Mouse (Mus musculus): Measurements from ENCODE around the gene Prss30. TPM values are rescaled to one million over a fixed set of nuclear protein-coding genes. Genes with fewer than 3 reads are reported as not detected.

Prss30 gene
- total and polyA plus RNA-seq, 2 experiments from 2014 or later, result 0.19 to 0.53 TPM

GRCm38 (mm10) chr17:23998383-23998782, 18.0 kb upstream of the Prss30 start:
- Histone ChIP-seq H3K9ac (no peak overlapping the region), H3K9me3 (ENCODE audit: low read length) (no peaks in the 10 kb centered on the region), H3K4me2 (ENCODE audit: low read depth) (no peak overlapping the region), H3K27ac (ENCODE audit: low read depth, low read length) (no peak overlapping the region), H3K27me3 (ENCODE audit: insufficient read depth, low read length) (no peaks in the 10 kb centered on the region), H3K4me1 (ENCODE audit: insufficient read depth) (no peaks in the 10 kb centered on the region), H3K4me3 (ENCODE audit: low read depth, low read length) (no peak overlapping the region), H3K36me3 (ENCODE audit: insufficient read depth) (no peaks in the 10 kb centered on the region)
- no peak for TF ChIP-seq CTCF (IDR thresholded peaks at IDR 0.05; ENCODE audit: low read depth)
- WGBS, result 80% methylated on average over 6 of the region's 6 CpGs
- no peak for ATAC-seq
- DNase-seq, result no peak

GRCm38 (mm10) chr17:23997901-23998300, 17.5 kb upstream of the Prss30 start, which contains the start of gene Prss22:
Gene Prss22, minus strand, starts transcription at chr17:23998100.
- TF ChIP-seq CTCF (IDR thresholded peaks at IDR 0.05; ENCODE audit: low read depth), result no peak
- Histone ChIP-seq H3K27ac (ENCODE audit: low read depth, low read length) (no peak within 1 kb of the TSS), H3K27me3 (ENCODE audit: insufficient read depth, low read length) (no peaks in the 10 kb centered on the region), H3K36me3 (ENCODE audit: insufficient read depth) (no peaks in the 10 kb centered on the region), H3K4me1 (ENCODE audit: insufficient read depth) (no peaks in the 10 kb centered on the region), H3K4me2 (ENCODE audit: low read depth) (no peak within 1 kb of the TSS), H3K9me3 (ENCODE audit: low read length) (no peaks in the 10 kb centered on the region), H3K9ac (no peak within 1 kb of the TSS), H3K4me3 (ENCODE audit: low read depth, low read length) (no peak within 1 kb of the TSS)
- ATAC-seq (no peak), DNase-seq (no peak)
- 80% methylated on average over 2 of the region's 2 CpGs for WGBS

GRCm38 (mm10) chr17:23995421-23995820, 15.1 kb upstream of the Prss30 start:
- Histone ChIP-seq H3K27ac (ENCODE audit: low read depth, low read length) (no peak overlapping the region), H3K36me3 (ENCODE audit: insufficient read depth) (no peaks in the 10 kb centered on the region), H3K9me3 (ENCODE audit: low read length) (no peaks in the 10 kb centered on the region), H3K27me3 (ENCODE audit: insufficient read depth, low read length) (no peaks in the 10 kb centered on the region), H3K4me1 (ENCODE audit: insufficient read depth) (no peaks in the 10 kb centered on the region), H3K9ac (no peak overlapping the region), H3K4me3 (ENCODE audit: low read depth, low read length) (no peak overlapping the region), H3K4me2 (ENCODE audit: low read depth) (no peak overlapping the region)
- 0 out of 2 replicates have a peak, but pooled peaks have one; percentile 16 for TF ChIP-seq CTCF (IDR thresholded peaks at IDR 0.05; ENCODE audit: low read depth)
- DNase-seq, result no peak
- ATAC-seq, result no peak
- WGBS, result 14% methylated on average over 1 of the region's 1 CpGs

- DNase-seq, result no peak
Observed at GRCm38 (mm10) chr17:23994667-23995066, 14.3 kb upstream of the Prss30 start.

GRCm38 (mm10) chr17:23993559-23994428, 13.4 kb upstream of the Prss30 start:
- Histone ChIP-seq H3K27me3 (ENCODE audit: insufficient read depth, low read length) (no peaks in the 10 kb centered on the region), H3K4me2 (ENCODE audit: low read depth) (peak overlapping the region; percentile 57), H3K36me3 (ENCODE audit: insufficient read depth) (no peaks in the 10 kb centered on the region), H3K27ac (ENCODE audit: low read depth, low read length) (no peak overlapping the region; the same call in 1 of the 2 replicates), H3K9me3 (ENCODE audit: low read length) (no peaks in the 10 kb centered on the region), H3K4me3 (ENCODE audit: low read depth, low read length) (peak overlapping the region; percentile 20), H3K4me1 (ENCODE audit: insufficient read depth) (no peaks in the 10 kb centered on the region), H3K9ac (peak overlapping the region; percentile 51)
- peak; percentile 87 for ATAC-seq
- WGBS, result 8% methylated on average over 31 of the region's 31 CpGs
- TF ChIP-seq CTCF (IDR thresholded peaks at IDR 0.05; ENCODE audit: low read depth), result peak; percentile 82
- peak; percentile 96 for DNase-seq

More at GRCm38 (mm10) chr17:23994667-23995066, 14.3 kb upstream of the Prss30 start:
- no peak overlapping the region for H3K27ac ChIP-seq (ENCODE audit: low read depth, low read length)
- H3K4me2 ChIP-seq (ENCODE audit: low read depth), result no peak overlapping the region
- H3K4me1 ChIP-seq (ENCODE audit: insufficient read depth), result no peaks in the 10 kb centered on the region
- H3K4me3 ChIP-seq (ENCODE audit: low read depth, low read length), result no peak overlapping the region
- no peak for TF ChIP-seq CTCF (IDR thresholded peaks at IDR 0.05; ENCODE audit: low read depth)
- H3K9me3 ChIP-seq (ENCODE audit: low read length), result no peaks in the 10 kb centered on the region
- no peak overlapping the region for H3K9ac ChIP-seq
- no peaks in the 10 kb centered on the region for H3K36me3 ChIP-seq (ENCODE audit: insufficient read depth)
- H3K27me3 ChIP-seq (ENCODE audit: insufficient read depth, low read length), result no peaks in the 10 kb centered on the region
- ATAC-seq, result no peak
- 77% methylated on average over 7 of the region's 7 CpGs for WGBS

GRCm38 (mm10) chr17:23992789-23993553, 12.6 kb upstream of the Prss30 start:
- WGBS, result 70% methylated on average over 9 of the region's 9 CpGs
- peak overlapping the region; percentile 20 for H3K4me3 ChIP-seq (ENCODE audit: low read depth, low read length)
- no peaks in the 10 kb centered on the region for H3K4me1 ChIP-seq (ENCODE audit: insufficient read depth)
- DNase-seq, result no peak
- no peak for TF ChIP-seq CTCF (IDR thresholded peaks at IDR 0.05; ENCODE audit: low read depth)
- peak; percentile 52 for ATAC-seq
- no peaks in the 10 kb centered on the region for H3K9me3 ChIP-seq (ENCODE audit: low read length)
- H3K4me2 ChIP-seq (ENCODE audit: low read depth), result peak overlapping the region; percentile 57
- no peaks in the 10 kb centered on the region for H3K27me3 ChIP-seq (ENCODE audit: insufficient read depth, low read length)
- H3K27ac ChIP-seq (ENCODE audit: low read depth, low read length), result no peak overlapping the region
- peak overlapping the region; percentile 32; the same call in 1 of the 2 replicates for H3K9ac ChIP-seq
- H3K36me3 ChIP-seq (ENCODE audit: insufficient read depth), result no peaks in the 10 kb centered on the region
